Mouse (Mus musculus) embryo, embryonic 10 days (tissue): ENCODE measurements at regions not wholly inside any gene's neighbourhood (a gene's known extent, or its start where the extent isn't known, plus 50 kb on each side); places are given as distances from the start of the nearest gene placed in this dataset.

Experiments
- DNase-seq: peaks from one replicate; pipeline ENCODE4 v3.0.0-alpha.2; 2015; ENCODE audit warnings: low spot score

- DNase-seq, result no peak
Measured at GRCm38 (mm10) chr2:128304063-128304712, 178.3 kb downstream of the Bcl2l11 start.

- no peak for DNase-seq
Measured at GRCm38 (mm10) chr2:128306693-128307092, 180.9 kb downstream of the Bcl2l11 start.

- no peak for DNase-seq
Measured at GRCm38 (mm10) chr2:128309541-128310030, 183.7 kb downstream of the Bcl2l11 start.

DNA sequence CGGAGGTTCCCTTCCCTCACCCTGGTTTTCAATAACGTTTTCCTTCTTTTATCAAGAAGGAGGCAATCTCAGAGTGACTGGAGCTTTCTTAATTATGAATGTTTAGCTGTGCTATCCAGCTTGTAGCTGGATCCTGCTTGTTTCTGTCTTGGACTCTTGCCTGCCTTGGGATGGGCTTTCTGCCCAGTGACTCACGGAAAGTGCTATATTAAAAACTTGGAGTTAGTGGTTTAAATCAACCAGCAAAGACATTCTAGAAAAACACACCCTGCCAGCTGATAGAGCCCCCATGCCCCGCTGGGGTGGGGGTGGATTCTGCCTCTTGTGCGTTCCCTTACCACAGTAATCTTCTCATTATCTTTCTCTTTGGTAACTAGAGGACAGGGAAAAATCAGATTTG is 184.2 kb downstream of the Bcl2l11 start:
- no peak for DNase-seq

DNA sequence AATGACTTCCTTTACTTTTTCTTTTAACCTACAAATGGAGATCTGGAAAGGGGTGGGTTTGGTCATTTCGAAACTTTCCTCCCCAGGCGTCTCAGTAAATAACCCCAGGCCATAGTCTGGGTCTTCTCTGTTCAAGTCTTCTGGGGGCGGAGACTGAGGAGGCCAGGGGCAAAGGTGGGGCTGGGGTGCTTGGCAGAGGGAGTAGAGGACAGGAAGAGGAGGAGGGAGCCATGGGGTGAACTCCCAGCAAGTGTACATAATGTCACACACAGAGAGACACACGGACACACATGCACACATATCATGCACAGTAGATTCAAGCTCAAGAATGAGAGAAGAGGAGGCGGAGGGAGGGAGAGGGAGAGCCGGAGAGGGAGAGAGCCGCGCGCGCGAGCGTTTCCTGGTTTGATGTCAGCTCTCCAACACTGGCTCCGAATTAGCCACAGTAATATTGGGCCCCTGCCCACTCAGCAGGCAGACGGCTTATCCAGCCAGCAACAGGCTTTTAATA is 186.3 kb downstream of the Bcl2l11 start:
- peak; percentile 59 for DNase-seq

- DNase-seq, result peak; percentile 50
Measured at GRCm38 (mm10) chr2:128312659-128313581, 187.1 kb downstream of the Bcl2l11 start.

DNA sequence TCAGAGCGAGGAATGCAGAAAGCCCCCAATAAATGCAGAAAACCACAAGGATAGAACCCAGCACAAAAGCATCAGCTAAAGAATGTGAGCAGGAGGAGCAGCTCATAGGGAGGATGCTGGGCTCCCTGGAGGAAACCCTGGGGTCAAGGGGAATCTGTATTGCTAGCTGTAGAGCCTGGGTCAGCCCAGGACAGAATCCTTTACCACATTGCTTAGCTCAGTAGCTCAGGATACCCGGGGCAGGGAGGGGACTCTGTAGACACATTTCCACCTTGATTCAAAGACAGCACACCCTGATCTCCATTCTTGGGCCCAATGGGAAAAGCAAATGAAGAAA is 187.7 kb downstream of the Bcl2l11 start:
- peak; percentile 41 for DNase-seq

DNA sequence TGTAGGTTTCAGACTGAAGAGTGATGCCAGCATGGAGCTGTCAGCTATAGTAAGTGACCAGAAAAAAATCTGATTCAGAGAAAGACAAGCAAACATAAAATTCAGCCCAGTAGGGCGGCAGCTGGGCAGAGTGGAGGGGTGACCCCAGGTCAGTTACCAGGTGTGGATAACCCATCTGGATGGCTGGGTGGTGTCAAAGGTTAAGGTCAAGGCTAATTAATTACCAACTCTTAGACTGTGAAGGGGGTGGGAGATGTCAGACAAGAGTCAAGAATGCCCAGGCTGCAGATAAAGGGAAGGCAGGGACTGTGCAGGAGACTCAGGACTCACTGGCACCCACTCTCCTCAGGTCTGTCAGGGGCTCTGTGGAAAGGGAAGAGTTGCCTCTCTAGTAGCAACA is 188.1 kb downstream of the Bcl2l11 start:
- DNase-seq, result peak; percentile 85

DNA sequence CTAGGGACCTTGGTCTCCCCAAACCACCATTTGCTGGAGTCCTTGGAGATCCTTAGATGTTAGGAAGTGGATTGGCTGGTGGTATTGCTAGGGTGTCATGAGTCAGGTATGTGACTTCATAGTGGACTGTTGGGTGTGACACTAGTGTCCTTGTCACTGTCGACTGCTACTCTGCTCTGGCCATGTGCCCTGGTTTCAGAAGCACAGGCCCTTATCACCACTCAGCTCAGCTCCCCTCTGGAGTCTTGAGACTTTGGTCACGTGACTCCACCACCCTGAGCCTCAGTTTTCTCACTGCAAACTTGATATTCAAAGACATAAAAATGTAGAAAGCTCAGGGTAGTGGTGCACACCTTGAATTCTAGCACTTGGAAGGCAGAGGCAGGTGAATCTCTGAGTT is 190.7 kb downstream of the Bcl2l11 start:
- no peak for DNase-seq

DNA sequence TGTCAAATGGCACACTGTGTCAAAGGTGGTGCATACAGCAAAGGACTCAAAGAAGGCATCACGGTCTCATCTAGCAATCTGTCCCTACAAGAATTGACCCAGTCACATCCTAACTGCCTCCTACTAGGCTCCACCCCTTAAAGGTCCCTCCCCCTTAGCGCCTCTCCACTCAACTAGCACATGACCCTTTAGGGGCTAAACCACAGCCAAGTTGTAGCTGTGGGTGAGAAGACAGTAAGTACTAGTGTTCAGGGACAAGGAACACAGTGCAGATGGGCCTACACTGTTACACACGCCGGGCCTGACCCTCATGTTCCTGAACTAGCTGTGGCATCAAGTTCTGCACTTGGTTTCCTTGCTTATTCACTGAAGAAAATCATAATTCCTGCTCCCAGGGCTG is 192.4 kb downstream of the Bcl2l11 start:
- DNase-seq, result no peak

GRCm38 (mm10) chr2:128318956-128319355 is 193.1 kb downstream of the Bcl2l11 start:
- peak; percentile 74 for DNase-seq

DNA sequence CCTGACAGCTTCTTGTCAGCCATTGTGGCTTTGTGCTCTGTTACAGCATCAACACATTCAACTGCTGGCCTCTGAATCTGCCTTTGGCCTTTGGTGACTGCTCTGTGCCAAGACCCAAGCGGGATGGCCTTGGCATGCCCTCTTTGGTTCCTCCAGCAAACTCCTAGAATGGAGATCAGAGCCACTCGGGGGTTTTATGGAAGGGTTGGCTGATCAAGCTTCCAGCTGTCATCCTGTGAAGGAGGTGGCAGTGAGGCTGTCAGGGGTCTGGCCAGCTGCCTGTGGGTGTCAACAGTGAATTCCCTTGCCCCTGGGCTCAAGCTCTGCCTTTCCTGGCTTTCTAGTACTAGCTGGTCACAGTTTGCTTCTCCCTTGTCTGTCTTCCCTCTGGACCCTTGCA is 195.6 kb downstream of the Bcl2l11 start:
- no peak for DNase-seq

GRCm38 (mm10) chr2:128324256-128325096 is 198.6 kb downstream of the Bcl2l11 start:
- DNase-seq, result peak; percentile 44

- DNase-seq, result no peak
Measured at GRCm38 (mm10) chr2:128325097-128325421, 199.2 kb downstream of the Bcl2l11 start.

DNA sequence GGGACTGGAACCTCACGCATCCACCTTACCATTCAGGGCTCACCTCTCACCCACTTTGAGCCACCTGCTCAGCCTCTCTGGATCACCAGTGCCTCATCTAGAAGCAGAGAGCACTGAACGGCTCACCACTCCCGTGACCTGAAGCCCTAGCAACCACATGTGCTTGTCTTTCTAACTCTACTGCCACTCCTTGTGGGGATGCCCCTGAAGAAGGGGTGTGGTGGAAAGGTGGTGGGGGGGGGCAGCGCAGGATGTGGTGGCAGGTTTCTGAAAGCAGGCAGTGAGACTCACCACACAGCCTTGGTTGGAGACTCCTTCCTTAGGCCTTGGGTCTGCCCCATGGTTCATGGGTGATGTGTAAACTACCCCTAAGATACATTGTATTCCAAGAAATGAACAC is 199.6 kb downstream of the Bcl2l11 start:
- DNase-seq, result no peak

DNA sequence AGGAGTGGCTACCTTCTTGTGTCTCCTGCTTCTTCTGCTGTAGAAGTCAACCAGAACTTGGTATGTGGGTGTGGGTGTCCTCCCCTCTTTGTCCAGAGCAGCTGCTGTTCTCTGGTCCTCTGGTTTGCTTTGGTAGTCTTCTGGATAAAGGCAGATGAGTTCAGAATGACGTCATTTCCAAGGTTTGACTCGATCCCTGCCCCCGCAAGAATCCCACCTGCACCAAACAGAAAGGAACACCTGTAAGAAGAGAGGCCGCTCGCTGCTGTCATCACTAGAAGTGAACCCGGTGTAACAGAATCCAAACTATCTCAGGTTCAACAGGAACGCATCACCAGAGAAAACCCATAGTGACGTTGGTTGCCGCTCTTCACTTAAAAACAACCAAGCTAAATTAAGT is 205.0 kb downstream of the Bcl2l11 start:
- DNase-seq, result no peak

DNA sequence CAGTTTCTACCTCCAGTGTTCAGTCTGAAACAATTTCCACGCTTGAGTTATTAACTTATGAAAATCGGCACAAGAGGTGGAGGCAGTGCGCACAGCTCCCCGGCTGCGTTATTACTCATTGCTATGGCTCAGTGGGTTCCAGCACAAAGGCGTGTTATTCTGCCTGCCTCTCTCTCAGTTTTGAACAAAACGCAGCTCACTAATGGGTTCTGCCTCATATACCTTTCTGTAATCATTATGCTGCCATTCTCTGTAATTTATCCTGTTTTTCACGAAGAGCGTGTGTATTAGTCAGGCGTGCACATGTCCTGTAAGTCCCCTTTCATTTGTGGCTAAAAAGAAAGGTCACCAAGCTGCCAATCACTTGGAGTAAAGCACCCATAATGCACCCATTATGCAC is 205.4 kb downstream of the Bcl2l11 start:
- DNase-seq, result no peak

GRCm38 (mm10) chr2:128331681-128332080 is 205.8 kb downstream of the Bcl2l11 start:
- DNase-seq, result no peak

GRCm38 (mm10) chr2:128333401-128334142 is 207.7 kb downstream of the Bcl2l11 start:
- no peak for DNase-seq

DNA sequence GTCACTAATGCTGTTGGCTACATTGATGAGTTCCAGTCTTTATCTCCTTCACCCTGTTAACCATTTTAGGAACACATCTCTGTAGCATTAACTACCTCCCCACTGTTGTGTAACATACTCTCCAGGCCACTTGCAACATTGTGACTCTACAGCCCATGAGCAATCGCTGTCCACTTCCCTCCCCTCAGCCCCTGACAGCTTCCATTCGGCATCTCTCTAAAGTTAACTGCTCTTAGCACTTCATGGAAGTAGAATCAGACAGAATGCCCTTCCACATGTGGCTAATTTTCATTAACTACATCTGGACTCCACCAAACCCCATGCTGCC is 208.3 kb downstream of the Bcl2l11 start:
- DNase-seq, result no peak

DNA sequence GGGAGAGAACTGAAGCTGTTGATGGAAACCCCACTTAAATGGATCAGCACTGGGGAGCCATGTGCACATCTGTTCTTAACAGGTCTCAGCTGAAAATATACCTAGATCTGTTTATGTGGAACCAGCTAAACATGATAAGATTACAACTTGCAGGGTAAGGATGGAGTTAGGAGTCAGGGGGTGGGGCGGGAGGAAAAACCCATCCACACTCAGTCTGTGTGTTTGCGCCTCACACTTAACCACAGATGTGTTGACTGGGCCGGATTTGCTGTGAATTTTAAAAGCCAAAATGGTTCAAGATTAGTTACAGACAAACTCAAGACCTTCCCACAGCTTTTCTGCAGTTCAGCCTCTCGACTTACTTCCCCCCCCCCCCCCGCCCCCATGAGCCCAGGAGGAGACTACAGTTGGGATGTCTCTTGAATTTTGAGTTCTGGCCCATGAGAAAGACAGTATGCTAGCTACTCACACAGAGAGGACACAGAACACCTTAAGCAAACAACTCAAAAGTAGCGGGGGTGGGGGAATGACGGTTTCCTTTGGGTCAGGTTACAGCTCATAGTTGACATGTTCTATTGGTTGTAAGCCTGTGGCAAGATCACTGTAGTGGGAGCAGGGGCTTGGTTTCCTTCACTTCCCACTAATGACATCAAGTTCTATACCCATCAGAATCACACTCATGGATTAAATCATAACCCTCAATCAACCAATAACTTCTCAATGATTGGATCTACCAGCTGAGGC is 209.1 kb downstream of the Bcl2l11 start:
- no peak for DNase-seq
